Mouse (Mus musculus): ENCODE results near the gene Usp53. TPM values are rescaled to one million over a fixed set of nuclear protein-coding genes. Genes with fewer than 3 reads are reported as not detected.

Usp53 gene
- polyA plus RNA-seq, 1 experiment from 2014 or later = 27.8 TPM

- Histone ChIP-seq H3K4me2 (replicated peaks; ENCODE audit: low read depth) (no peak overlapping the region), H3K9me3 (ENCODE audit: control insufficient read depth, low read length) (no peaks in the 10 kb centered on the region), H3K4me1 (replicated peaks; ENCODE audit: control insufficient read depth, insufficient read depth) (no peaks in the 10 kb centered on the region; the same call in 1 of the 2 replicates), H3K9ac (ENCODE audit: low read length) (no peak overlapping the region), H3K4me3 (ENCODE audit: low read depth, low read length) (no peak overlapping the region), H3K27me3 (ENCODE audit: control insufficient read depth, insufficient read depth, low read length) (no peaks in the 10 kb centered on the region), H3K36me3 (ENCODE audit: control insufficient read depth, insufficient read depth, low read length) (no peaks in the 10 kb centered on the region), H3K27ac (replicated peaks) (peak overlapping the region; percentile 35; the same call in 1 of the 2 replicates)
- WGBS = 53% methylated on average over 3 of the region's 3 CpGs
- TF ChIP-seq CTCF (IDR thresholded peaks at IDR 0.05; ENCODE audit: low read depth) (no peak), EP300 (optimal IDR thresholded peaks at IDR 0.05) (no peak)
- DNase-seq (ENCODE audit: low spot score) (no peak), ATAC-seq (ENCODE audit: low FRiP score, low TSS enrichment) (no peak)
Observed at GRCm38 (mm10) chr3:122974833-122975232, 9.5 kb downstream of the Usp53 start.

- no peak for DNase-seq (ENCODE audit: low spot score)
- no peak overlapping the region for H3K4me3 ChIP-seq (ENCODE audit: low read depth, low read length)
- no peaks in the 10 kb centered on the region for H3K27me3 ChIP-seq (ENCODE audit: control insufficient read depth, insufficient read depth, low read length)
- WGBS = 83% methylated on average over 3 of the region's 3 CpGs
- H3K9me3 ChIP-seq (ENCODE audit: control insufficient read depth, low read length) = no peaks in the 10 kb centered on the region
- no peaks in the 10 kb centered on the region; the same call in 1 of the 2 replicates for H3K4me1 ChIP-seq (replicated peaks; ENCODE audit: control insufficient read depth, insufficient read depth)
- H3K9ac ChIP-seq (ENCODE audit: low read length) = no peak overlapping the region
- ATAC-seq (ENCODE audit: low FRiP score, low TSS enrichment) = no peak
- H3K27ac ChIP-seq (replicated peaks) = no peak overlapping the region
- TF ChIP-seq EP300 (optimal IDR thresholded peaks at IDR 0.05) = no peak
- no peak for TF ChIP-seq CTCF (IDR thresholded peaks at IDR 0.05; ENCODE audit: low read depth)
- H3K4me2 ChIP-seq (replicated peaks; ENCODE audit: low read depth) = no peak overlapping the region
- H3K36me3 ChIP-seq (ENCODE audit: control insufficient read depth, insufficient read depth, low read length) = peaks cover 8% of the 10 kb centered on the region
Observed at GRCm38 (mm10) chr3:122972126-122972822, 12.0 kb downstream of the Usp53 start.

DNA sequence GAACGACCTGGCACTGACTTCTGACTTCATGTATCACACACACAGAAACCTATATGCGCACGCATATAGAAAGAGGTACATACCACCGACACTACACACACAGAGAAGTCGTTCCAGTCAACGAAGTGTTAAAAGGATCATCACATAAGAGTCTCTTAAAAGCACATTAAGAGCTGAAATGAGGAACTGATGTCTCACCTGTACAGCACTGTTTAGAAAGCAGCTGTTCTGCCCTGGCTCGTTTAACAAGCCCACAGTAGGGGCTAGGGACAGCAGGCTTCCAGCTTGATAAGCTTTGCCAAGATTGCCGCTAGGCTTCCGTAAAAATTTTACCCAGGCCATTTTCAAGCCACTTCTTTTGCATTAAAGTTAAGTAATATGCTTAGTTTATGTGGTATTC lies 15.9 kb downstream of the Usp53 start:
- no peak overlapping the region for H3K27ac ChIP-seq (replicated peaks)
- H3K4me1 ChIP-seq (replicated peaks; ENCODE audit: control insufficient read depth, insufficient read depth) = no peaks in the 10 kb centered on the region
- peaks cover 8% of the 10 kb centered on the region for H3K36me3 ChIP-seq (ENCODE audit: control insufficient read depth, insufficient read depth, low read length)
- H3K4me2 ChIP-seq (replicated peaks; ENCODE audit: low read depth) = no peak overlapping the region
- no peak for TF ChIP-seq EP300 (optimal IDR thresholded peaks at IDR 0.05)
- no peak for TF ChIP-seq CTCF (IDR thresholded peaks at IDR 0.05; ENCODE audit: low read depth)
- H3K9ac ChIP-seq (ENCODE audit: low read length) = no peak overlapping the region
- no peak overlapping the region for H3K4me3 ChIP-seq (ENCODE audit: low read depth, low read length)
- no peaks in the 10 kb centered on the region for H3K27me3 ChIP-seq (ENCODE audit: control insufficient read depth, insufficient read depth, low read length)
- DNase-seq (ENCODE audit: low spot score) (no peak), ATAC-seq (ENCODE audit: low FRiP score, low TSS enrichment) (no peak)
- no peaks in the 10 kb centered on the region for H3K9me3 ChIP-seq (ENCODE audit: control insufficient read depth, low read length)
- 87% methylated on average over 9 of the region's 9 CpGs for WGBS

- WGBS = 72% methylated on average over 5 of the region's 5 CpGs
Observed at GRCm38 (mm10) chr3:122964301-122964700, 20.0 kb downstream of the Usp53 start.

GRCm38 (mm10) chr3:122950129-122950528 lies 34.2 kb downstream of the Usp53 start:
- WGBS = 86% methylated on average over 2 of the region's 2 CpGs
- ATAC-seq (ENCODE audit: low FRiP score, low TSS enrichment) (no peak), DNase-seq (ENCODE audit: low spot score) (no peak)
- peak; percentile 19; the same call in 1 of the 2 replicates for TF ChIP-seq CTCF (IDR thresholded peaks at IDR 0.05; ENCODE audit: low read depth)
- TF ChIP-seq EP300 (optimal IDR thresholded peaks at IDR 0.05) = no peak
- H3K27me3 ChIP-seq (ENCODE audit: control insufficient read depth, insufficient read depth, low read length) = no peaks in the 10 kb centered on the region
- no peak overlapping the region for H3K4me3 ChIP-seq (ENCODE audit: low read depth, low read length)
- H3K9me3 ChIP-seq (ENCODE audit: control insufficient read depth, low read length) = no peaks in the 10 kb centered on the region
- no peak overlapping the region for H3K4me2 ChIP-seq (replicated peaks; ENCODE audit: low read depth)
- peaks cover 8% of the 10 kb centered on the region for H3K36me3 ChIP-seq (ENCODE audit: control insufficient read depth, insufficient read depth, low read length)
- no peak overlapping the region for H3K27ac ChIP-seq (replicated peaks)
- H3K9ac ChIP-seq (ENCODE audit: low read length) = no peak overlapping the region
- no peaks in the 10 kb centered on the region for H3K4me1 ChIP-seq (replicated peaks; ENCODE audit: control insufficient read depth, insufficient read depth)

More at GRCm38 (mm10) chr3:122964301-122964700, 20.0 kb downstream of the Usp53 start:
- DNase-seq (ENCODE audit: low spot score) (no peak), ATAC-seq (ENCODE audit: low FRiP score, low TSS enrichment) (no peak)
- Histone ChIP-seq H3K27ac (replicated peaks) (no peak overlapping the region), H3K36me3 (ENCODE audit: control insufficient read depth, insufficient read depth, low read length) (peaks cover 10% of the 10 kb centered on the region), H3K4me3 (ENCODE audit: low read depth, low read length) (no peak overlapping the region), H3K4me2 (replicated peaks; ENCODE audit: low read depth) (no peak overlapping the region), H3K9ac (ENCODE audit: low read length) (no peak overlapping the region), H3K27me3 (ENCODE audit: control insufficient read depth, insufficient read depth, low read length) (no peaks in the 10 kb centered on the region), H3K9me3 (ENCODE audit: control insufficient read depth, low read length) (no peaks in the 10 kb centered on the region), H3K4me1 (replicated peaks; ENCODE audit: control insufficient read depth, insufficient read depth) (no peaks in the 10 kb centered on the region)
- TF ChIP-seq CTCF (IDR thresholded peaks at IDR 0.05; ENCODE audit: low read depth) = no peak
- no peak for TF ChIP-seq EP300 (optimal IDR thresholded peaks at IDR 0.05)

- Histone ChIP-seq H3K9ac (ENCODE audit: low read length) (no peak overlapping the region), H3K9me3 (ENCODE audit: control insufficient read depth, low read length) (no peaks in the 10 kb centered on the region), H3K4me2 (replicated peaks; ENCODE audit: low read depth) (no peak overlapping the region), H3K27ac (replicated peaks) (no peak overlapping the region), H3K27me3 (ENCODE audit: control insufficient read depth, insufficient read depth, low read length) (no peaks in the 10 kb centered on the region), H3K36me3 (ENCODE audit: control insufficient read depth, insufficient read depth, low read length) (no peaks in the 10 kb centered on the region; the same call in 1 of the 2 replicates), H3K4me1 (replicated peaks; ENCODE audit: control insufficient read depth, insufficient read depth) (no peaks in the 10 kb centered on the region), H3K4me3 (ENCODE audit: low read depth, low read length) (no peak overlapping the region)
- ATAC-seq (ENCODE audit: low FRiP score, low TSS enrichment) (no peak), DNase-seq (ENCODE audit: low spot score) (no peak)
- TF ChIP-seq CTCF (IDR thresholded peaks at IDR 0.05; ENCODE audit: low read depth) (no peak), EP300 (optimal IDR thresholded peaks at IDR 0.05) (no peak)
- WGBS = 61% methylated on average over 6 of the region's 6 CpGs
Observed at GRCm38 (mm10) chr3:122943387-122943890, 40.9 kb downstream of the Usp53 start.

Measured in stomach, postnatal 0 days (tissue).